Comparison of ENCODE assay signal across 20 mouse cellular contexts in genomic region chr2:10321093-10321492, GRCm38 (mm10). TPM values are rescaled to one million over a fixed set of nuclear protein-coding genes. Genes with fewer than 3 reads are reported as not detected.
DNase-seq lines count a peak whose midpoint lies in the region; ATAC-seq and TF ChIP-seq lines count a peak whose summit lies in the region.
"Had no signal": no experiment of that assay in that cellular context is flagged by ENCODE, and none has a peak within 500 bp of the region (broad histone marks: within the 10 kb centered on the region; RNA-seq: fewer than 3 reads in every experiment).

No protein-coding gene starts in this region.

- H3K4me2 ChIP-seq in hindbrain, embryonic 14.5 days (replicated peaks), result no peak overlapping the region
- no peak overlapping the region for H3K4me2 ChIP-seq in hindbrain, embryonic 11.5 days (replicated peaks; ENCODE audit: low read depth, low read length)
- no peak overlapping the region for H3K4me2 ChIP-seq in lung, embryonic 14.5 days
- no peak overlapping the region for H3K4me2 ChIP-seq in hindbrain, embryonic 16.5 days (ENCODE audit: low read length)
- H3K4me2 ChIP-seq: heart, embryonic 15.5 days; liver, embryonic 13.5 days; stomach, embryonic 15.5 days had no signal

- no peak overlapping the region for H3K27ac ChIP-seq in hindbrain, embryonic 14.5 days
- H3K27ac ChIP-seq in hindbrain, embryonic 11.5 days (ENCODE audit: low read depth, low read length), result no peak overlapping the region
- H3K27ac ChIP-seq in lung, embryonic 14.5 days (ENCODE audit: low read depth), result no peak overlapping the region
- H3K27ac ChIP-seq in hindbrain, embryonic 16.5 days (ENCODE audit: low read depth, low read length), result no peak overlapping the region
- H3K27ac ChIP-seq: heart, embryonic 15.5 days; liver, embryonic 13.5 days; stomach, embryonic 15.5 days had no signal

- peak; percentile 70 for DNase-seq in hindbrain, embryonic 14.5 days (ENCODE audit: low spot score)
- no peak for DNase-seq in hindbrain, embryonic 11.5 days (ENCODE audit: low spot score)
- DNase-seq in lung, embryonic 14.5 days, result peak; percentile 43
- no peak for DNase-seq in lung, postnatal 36 days
- DNase-seq in NIH3T3 (ENCODE audit: low read depth) (peak; percentile 9), liver (no peak)
- DNase-seq: adrenal gland, adult 8-10 months; cerebellum, adult 11 months; heart, adult 18-20 months; kidney, adult 9 months; layer of hippocampus, postnatal 36 days; liver, embryonic 13.5 days had no signal

- no peaks in the 10 kb centered on the region for H3K4me1 ChIP-seq in hindbrain, embryonic 14.5 days (replicated peaks; ENCODE audit: control insufficient read depth, insufficient read depth, low read length)
- no peaks in the 10 kb centered on the region for H3K4me1 ChIP-seq in hindbrain, embryonic 11.5 days (replicated peaks; ENCODE audit: control insufficient read depth, insufficient read depth, low read length)
- no peaks in the 10 kb centered on the region for H3K4me1 ChIP-seq in lung, embryonic 14.5 days (ENCODE audit: insufficient read depth)
- H3K4me1 ChIP-seq in hindbrain, embryonic 16.5 days (ENCODE audit: control insufficient read depth, insufficient read depth, low read depth, low read length), result no peaks in the 10 kb centered on the region; the same call in 1 of the 2 replicates
- H3K4me1 ChIP-seq: liver, embryonic 13.5 days; stomach, embryonic 15.5 days had no signal

- WGBS in hindbrain, embryonic 14.5 days, result 60% methylated on average over 6 of the region's 6 CpGs
- WGBS in hindbrain, embryonic 11.5 days, result 78% methylated on average over 6 of the region's 6 CpGs
- 38% methylated on average over 6 of the region's 6 CpGs for WGBS in lung, embryonic 14.5 days
- WGBS in hindbrain, embryonic 16.5 days, result 57% methylated on average over 6 of the region's 6 CpGs

- no peaks in the 10 kb centered on the region for H3K27me3 ChIP-seq in hindbrain, embryonic 14.5 days (ENCODE audit: control insufficient read depth, insufficient read depth, low read length)
- no peaks in the 10 kb centered on the region for H3K27me3 ChIP-seq in hindbrain, embryonic 11.5 days (ENCODE audit: control insufficient read depth, insufficient read depth, low read length)
- no peaks in the 10 kb centered on the region for H3K27me3 ChIP-seq in lung, embryonic 14.5 days (ENCODE audit: insufficient read depth, low read length)
- H3K27me3 ChIP-seq in hindbrain, embryonic 16.5 days (replicated peaks; ENCODE audit: control insufficient read depth, insufficient read depth, low read length), result no peaks in the 10 kb centered on the region
- H3K27me3 ChIP-seq: heart, embryonic 15.5 days; liver, embryonic 13.5 days; stomach, embryonic 15.5 days had no signal

- TF ChIP-seq CTCF in lung, embryonic 14.5 days (IDR thresholded peaks at IDR 0.05; ENCODE audit: low read depth), result no peak

- no peak overlapping the region for H3K9ac ChIP-seq in hindbrain, embryonic 14.5 days
- H3K9ac ChIP-seq in hindbrain, embryonic 11.5 days (ENCODE audit: low read depth, low read length), result no peak overlapping the region
- no peak overlapping the region for H3K9ac ChIP-seq in lung, embryonic 14.5 days
- H3K9ac ChIP-seq in hindbrain, embryonic 16.5 days (ENCODE audit: low read depth, low read length), result no peak overlapping the region
- H3K9ac ChIP-seq: heart, embryonic 15.5 days; liver, embryonic 13.5 days; stomach, embryonic 15.5 days had no signal

- H3K4me3 ChIP-seq in hindbrain, embryonic 14.5 days (replicated peaks; ENCODE audit: low read length), result no peak overlapping the region
- H3K4me3 ChIP-seq in hindbrain, embryonic 11.5 days (ENCODE audit: low read depth, low read length), result no peak overlapping the region
- no peak overlapping the region for H3K4me3 ChIP-seq in lung, embryonic 14.5 days (ENCODE audit: low read depth, low read length)
- H3K4me3 ChIP-seq in hindbrain, embryonic 16.5 days (ENCODE audit: low read length), result no peak overlapping the region
- H3K4me3 ChIP-seq: erythroblast, embryonic 14.5 days; heart, embryonic 15.5 days; liver, embryonic 13.5 days; megakaryocyte, embryonic 14.5 days; stomach, embryonic 15.5 days had no signal

- no peaks in the 10 kb centered on the region for H3K36me3 ChIP-seq in hindbrain, embryonic 14.5 days (replicated peaks; ENCODE audit: control insufficient read depth, insufficient read depth)
- H3K36me3 ChIP-seq in hindbrain, embryonic 11.5 days (ENCODE audit: control insufficient read depth, insufficient read depth, low read length), result no peaks in the 10 kb centered on the region
- H3K36me3 ChIP-seq in lung, embryonic 14.5 days (ENCODE audit: insufficient read depth), result no peaks in the 10 kb centered on the region
- no peaks in the 10 kb centered on the region for H3K36me3 ChIP-seq in hindbrain, embryonic 16.5 days (ENCODE audit: control insufficient read depth, insufficient read depth, low read length)
- H3K36me3 ChIP-seq: G1E; heart, embryonic 15.5 days; liver, embryonic 13.5 days; stomach, embryonic 15.5 days had no signal

- no peaks in the 10 kb centered on the region for H3K9me3 ChIP-seq in hindbrain, embryonic 14.5 days (ENCODE audit: control insufficient read depth, low read length)
- no peaks in the 10 kb centered on the region for H3K9me3 ChIP-seq in hindbrain, embryonic 11.5 days (ENCODE audit: control insufficient read depth, low read length)
- no peaks in the 10 kb centered on the region for H3K9me3 ChIP-seq in lung, embryonic 14.5 days (ENCODE audit: low read depth, low read length)
- H3K9me3 ChIP-seq in hindbrain, embryonic 16.5 days (ENCODE audit: control insufficient read depth, low read length), result no peaks in the 10 kb centered on the region
- H3K9me3 ChIP-seq: G1E; heart, embryonic 15.5 days; liver, embryonic 13.5 days; stomach, embryonic 15.5 days had no signal

- ATAC-seq in hindbrain, embryonic 14.5 days (ENCODE audit: low FRiP score), result peak; percentile 84
- no peak for ATAC-seq in hindbrain, embryonic 11.5 days (ENCODE audit: low FRiP score)
- no peak for ATAC-seq in lung, embryonic 14.5 days (ENCODE audit: insufficient read depth)
- peak; percentile 86 for ATAC-seq in hindbrain, embryonic 16.5 days
- ATAC-seq: CD4-positive, CD25-positive, alpha-beta regulatory T cell, adult 4 months; forebrain, embryonic 14.5 days had no signal

RNA-seq across cellular contexts. Expression of gene Sfmbt2, which starts 49.2 kb away (rescaled TPM):
- polyA plus RNA-seq in hindbrain, embryonic 14.5 days (2014; fragmentation: Nextera tagmentation; extraction: Ambion mirVana), result 6.3 and 7.7 TPM in 2 replicates
- polyA plus RNA-seq in hindbrain, embryonic 11.5 days (2014; fragmentation: Nextera tagmentation; extraction: Ambion mirVana), result 1.4 and 2.6 TPM in 2 replicates
- 1.8 and 1.9 TPM in 2 replicates for polyA plus RNA-seq in lung, embryonic 14.5 days (2014; fragmentation: Nextera tagmentation; extraction: Ambion mirVana)
- 6.3 and 6.6 TPM in 2 replicates for polyA plus RNA-seq in hindbrain, embryonic 16.5 days (2015; fragmentation: Nextera tagmentation; extraction: Ambion mirVana)
- polyA plus RNA-seq: erythroblast, embryonic 14.5 days had no signal

Comparison
In these comparisons a context has a peak if more than half of its experiments do, and no peak if none do; other contexts are left out.
1. ATAC-seq: peak in hindbrain, embryonic 14.5 days (single experiment) and hindbrain, embryonic 16.5 days (single experiment); none in hindbrain, embryonic 11.5 days (single experiment) and lung, embryonic 14.5 days (single experiment).
2. DNase-seq: peak in hindbrain, embryonic 14.5 days (single experiment), lung, embryonic 14.5 days (single experiment) and NIH3T3 (single experiment); none in hindbrain, embryonic 11.5 days (single experiment), lung, postnatal 36 days (single experiment) and liver (single experiment).